Mouse (Mus musculus) limb, embryonic 14.5 days (tissue): ENCODE data around the gene Castor1. TPM values are rescaled to one million over a fixed set of nuclear protein-coding genes. Genes with fewer than 3 reads are reported as not detected.

Source experiments
- ATAC-seq: fragments of 200-750 bp; cut with Nextera tagmentation; 2 replicates; pipeline ENCODE4 v1.8.0; 2017; ENCODE audit warnings: low read depth, moderate number of reproducible peaks, moderate TSS enrichment; ENCODE audit not compliant: low FRiP score
- DNase-seq: peaks from one replicate; pipeline ENCODE4 v3.0.0-alpha.2; 2015; ENCODE audit warnings: low spot score
- H3K27ac ChIP-seq: fragments of 300-500 bp; sonication (generic); replicated peaks from 2 replicates; pipeline ENCODE4 v1.5.1; 2014; ENCODE audit warnings: low read depth, mild to moderate bottlenecking, low read length, moderate library complexity, mixed read lengths
- H3K27me3 ChIP-seq: fragments of 300-500 bp; sonication (generic); 2 replicates; pipeline ENCODE4 v1.6.1; 2014; ENCODE audit warnings: low read length, mixed read lengths; ENCODE audit not compliant: control insufficient read depth, insufficient read depth
- H3K36me3 ChIP-seq: fragments of 300-500 bp; sonication (generic); 2 replicates; pipeline ENCODE4 v1.6.1; 2014; ENCODE audit warnings: mild to moderate bottlenecking, low read length, moderate library complexity, mixed read lengths; ENCODE audit not compliant: control insufficient read depth, insufficient read depth
- H3K4me1 ChIP-seq: fragments of 300-500 bp; sonication (generic); 2 replicates; pipeline ENCODE4 v1.6.1; 2014; ENCODE audit warnings: antibody characterized with exemption, low read length, mixed read lengths; ENCODE audit not compliant: control insufficient read depth, insufficient read depth
- H3K4me2 ChIP-seq: fragments of 300-500 bp; sonication (generic); replicated peaks from 2 replicates; pipeline ENCODE4 v1.6.1; 2014; ENCODE audit warnings: low read depth, mild to moderate bottlenecking, low read length, moderate library complexity; ENCODE audit not compliant: severe bottlenecking
- H3K4me3 ChIP-seq: fragments of 300-500 bp; sonication (generic); replicated peaks from 2 replicates; pipeline ENCODE4 v1.5.1; 2014; ENCODE audit warnings: low read length
- H3K9ac ChIP-seq: fragments of 300-500 bp; sonication (generic); 2 replicates; pipeline ENCODE4 v1.6.1; 2014; ENCODE audit warnings: mild to moderate bottlenecking, low read depth, low read length, moderate library complexity; ENCODE audit not compliant: severe bottlenecking
- H3K9me3 ChIP-seq: fragments of 300-500 bp; sonication (generic); 2 replicates; pipeline ENCODE4 v1.6.1; 2016; ENCODE audit warnings: low read length; ENCODE audit not compliant: control insufficient read depth
- POLR2A ChIP-seq: fragments of 200-500 bp; IDR thresholded peaks from 2 replicates; pipeline ENCODE4 v1.8.0; 2012; ENCODE audit warnings: inconsistent platforms, mild to moderate bottlenecking, moderate library complexity, borderline replicate concordance; ENCODE audit not compliant: insufficient read depth, insufficient read length; ENCODE audit errors: extremely low read depth
- WGBS: fragments of 180-500 bp; shearing (Covaris S2); extraction: QIAGEN DNeasy Blood & Tissue Kit; methylation state at CpG from one replicate; pipeline ENCODE4 v1.1.7; 2014; 5-methylcytosine and 5-hydroxymethylcytosine counted together
- polyA plus RNA-seq, 2 experiments: library from polyadenylated mRNA; depleted of rRNA in 1 of 2; stranded (reverse) in 1 of 2; unstranded in 1 of 2; fragments of >200 nt; fragmentation: Nextera tagmentation in 1 of 2; extraction: Ambion mirVana in 1 of 2; gene quantifications; 2 replicates each; pipeline versions ENCODE4 v1.2.1 to v1.2.3; 2012 to 2014

Castor1 gene
- polyA plus RNA-seq, 2 experiments: 10.6 to 13.9 TPM

GRCm38 (mm10) chr11:4235665-4236545, 17.9 kb downstream of the Castor1 start, which contains the start of gene Osm:
Gene Osm, plus strand, starts transcription at chr11:4236420.
- WGBS: 76% methylated on average over 16 of the region's 16 CpGs
- no peak for ATAC-seq
- Histone ChIP-seq H3K4me2 (no peak within 1 kb of the TSS), H3K4me3 (no peak within 1 kb of the TSS), H3K9me3 (no peaks in the 10 kb centered on the region), H3K9ac (no peak within 1 kb of the TSS), H3K36me3 (no peaks in the 10 kb centered on the region), H3K27me3 (no peaks in the 10 kb centered on the region), H3K4me1 (no peaks in the 10 kb centered on the region), H3K27ac (no peak within 1 kb of the TSS)
- DNase-seq: no peak
- no peak for TF ChIP-seq POLR2A

- ATAC-seq: no peak
- Histone ChIP-seq H3K9ac (no peak overlapping the region), H3K4me2 (no peak overlapping the region), H3K9me3 (no peaks in the 10 kb centered on the region), H3K4me1 (no peaks in the 10 kb centered on the region), H3K27me3 (no peaks in the 10 kb centered on the region), H3K4me3 (no peak overlapping the region), H3K27ac (no peak overlapping the region), H3K36me3 (no peaks in the 10 kb centered on the region)
- DNase-seq: no peak
- WGBS: 87% methylated on average over 21 of the region's 21 CpGs
- no peak for TF ChIP-seq POLR2A
Observed at GRCm38 (mm10) chr11:4236546-4237067, 18.6 kb downstream of the Castor1 start.

GRCm38 (mm10) chr11:4237389-4237912, 19.4 kb downstream of the Castor1 start:
- no peak for ATAC-seq

GRCm38 (mm10) chr11:4238167-4238566, 20.1 kb downstream of the Castor1 start:
- no peak overlapping the region for H3K4me2 ChIP-seq
- DNase-seq (no peak), ATAC-seq (no peak)
- no peaks in the 10 kb centered on the region for H3K4me1 ChIP-seq
- no peak overlapping the region for H3K9ac ChIP-seq
- no peaks in the 10 kb centered on the region for H3K36me3 ChIP-seq
- no peaks in the 10 kb centered on the region for H3K9me3 ChIP-seq
- WGBS: 89% methylated on average over 6 of the region's 6 CpGs
- no peak for TF ChIP-seq POLR2A
- H3K27me3 ChIP-seq: no peaks in the 10 kb centered on the region
- no peak overlapping the region for H3K4me3 ChIP-seq
- no peak overlapping the region for H3K27ac ChIP-seq

More at GRCm38 (mm10) chr11:4237389-4237912, 19.4 kb downstream of the Castor1 start:
- Histone ChIP-seq H3K27ac (no peak overlapping the region), H3K9me3 (no peaks in the 10 kb centered on the region), H3K27me3 (no peaks in the 10 kb centered on the region), H3K4me2 (no peak overlapping the region), H3K4me1 (no peaks in the 10 kb centered on the region), H3K9ac (no peak overlapping the region), H3K4me3 (no peak overlapping the region), H3K36me3 (no peaks in the 10 kb centered on the region)
- WGBS: 79% methylated on average over 18 of the region's 18 CpGs
- DNase-seq: no peak
- no peak for TF ChIP-seq POLR2A

GRCm38 (mm10) chr11:4239691-4240090, 21.7 kb downstream of the Castor1 start:
- no peak overlapping the region for H3K4me3 ChIP-seq
- H3K27me3 ChIP-seq: no peaks in the 10 kb centered on the region
- DNase-seq (no peak), ATAC-seq (no peak)
- no peaks in the 10 kb centered on the region for H3K36me3 ChIP-seq
- WGBS: 93% methylated on average over 23 of the region's 23 CpGs
- no peak for TF ChIP-seq POLR2A
- H3K9ac ChIP-seq: no peak overlapping the region
- H3K4me2 ChIP-seq: no peak overlapping the region
- H3K9me3 ChIP-seq: no peaks in the 10 kb centered on the region
- no peaks in the 10 kb centered on the region for H3K4me1 ChIP-seq
- no peak overlapping the region for H3K27ac ChIP-seq
